Mouse (Mus musculus) myocyte (in vitro differentiated cells): ENCODE results near the gene Thegl. TPM values are rescaled to one million over a fixed set of nuclear protein-coding genes. Genes with fewer than 3 reads are reported as not detected.

Source experiments
- H3K27me3 ChIP-seq: one replicate; pipeline ENCODE4 v1.6.1; 2011; ENCODE audit not compliant: control insufficient read depth, insufficient read depth, insufficient read length
- H3K36me3 ChIP-seq: one replicate; pipeline ENCODE4 v1.6.1; 2011; ENCODE audit not compliant: control insufficient read depth, insufficient read depth
- H3K4me2 ChIP-seq: one replicate; pipeline ENCODE4 v1.6.1; 2011; ENCODE audit warnings: low read depth, control low read depth
- H3K4me3 ChIP-seq: one replicate; pipeline ENCODE4 v1.5.1; 2011; ENCODE audit warnings: mild to moderate bottlenecking, control low read depth, moderate library complexity
- H3K79me2 ChIP-seq: one replicate; pipeline ENCODE4 v1.6.1; 2011; ENCODE audit not compliant: control insufficient read depth, insufficient read depth
- H3ac ChIP-seq: one replicate; pipeline ENCODE4 v1.6.1; 2011; ENCODE audit not compliant: control insufficient read depth, insufficient read length
- CEBPB ChIP-seq: IDR thresholded peaks from 2 replicates; pipeline ENCODE4 v1.6.1; 2011; ENCODE audit warnings: mild to moderate bottlenecking, moderate library complexity; ENCODE audit not compliant: poor library complexity, insufficient read depth, severe bottlenecking
- E2F4 ChIP-seq: IDR thresholded peaks from one replicate; pipeline ENCODE4 v1.6.1; 2011; ENCODE audit warnings: mild to moderate bottlenecking, control low read depth, moderate library complexity; ENCODE audit not compliant: insufficient read depth
- MAX ChIP-seq: IDR thresholded peaks from one replicate; pipeline ENCODE4 v1.6.1; 2011; ENCODE audit warnings: low read depth, mild to moderate bottlenecking, control low read depth
- MYOD1 ChIP-seq, 3 experiments: IDR thresholded peaks; one replicate each; pipeline ENCODE4 v1.6.1; 2011; ENCODE audit warnings: control low read depth in 2 of 3, low read depth in 2 of 3, mild to moderate bottlenecking in 2 of 3, moderate library complexity in 1 of 3; ENCODE audit not compliant: insufficient read length in 2 of 3, control insufficient read depth in 1 of 3
- MYOG ChIP-seq, 3 experiments: IDR thresholded peaks; one replicate each; pipeline ENCODE4 v1.6.1; 2011; ENCODE audit warnings: control low read depth in 2 of 3, low read depth in 2 of 3, mild to moderate bottlenecking in 2 of 3; ENCODE audit not compliant: insufficient read length in 2 of 3, control insufficient read depth in 1 of 3, insufficient read depth in 1 of 3
- POLR2A ChIP-seq: IDR thresholded peaks from one replicate; pipeline ENCODE4 v1.6.1; 2011; ENCODE audit warnings: low read depth, mild to moderate bottlenecking, control low read depth, moderate library complexity; ENCODE audit not compliant: insufficient read length
- POLR2AphosphoS2 ChIP-seq: IDR thresholded peaks from one replicate; pipeline ENCODE4 v1.6.1; 2011; ENCODE audit warnings: low read depth, control low read depth; ENCODE audit not compliant: insufficient read length
- REST ChIP-seq: IDR thresholded peaks from one replicate; pipeline ENCODE4 v1.6.1; 2011; ENCODE audit warnings: mild to moderate bottlenecking, control low read depth, moderate library complexity; ENCODE audit not compliant: insufficient read depth, insufficient read length
- SRF ChIP-seq: IDR thresholded peaks from one replicate; pipeline ENCODE4 v1.6.1; 2011; ENCODE audit warnings: low read depth; ENCODE audit not compliant: control insufficient read depth, insufficient read length
- TCF12 ChIP-seq: IDR thresholded peaks from one replicate; pipeline ENCODE4 v1.6.1; 2011; ENCODE audit warnings: mild to moderate bottlenecking, control low read depth; ENCODE audit not compliant: poor library complexity, insufficient read depth, severe bottlenecking
- TCF3 ChIP-seq: IDR thresholded peaks from one replicate; pipeline ENCODE4 v1.6.1; 2011; ENCODE audit warnings: low read depth, control low read depth; ENCODE audit not compliant: insufficient read length
- USF1 ChIP-seq: IDR thresholded peaks from one replicate; pipeline ENCODE4 v1.6.1; 2011; ENCODE audit warnings: low read depth, mild to moderate bottlenecking, control low read depth, moderate library complexity
- polyA plus RNA-seq: library from polyadenylated mRNA; unstranded; fragments of >200 nt; fragmentation: generic; extraction: Trizol; gene quantifications from one replicate; pipeline ENCODE4 v1.2.1, GENCODE M21; 2012; ENCODE audit warnings: missing spikeins

Gene Thegl
- polyA plus RNA-seq, 1 experiment, result not detected

- Histone ChIP-seq H3ac (no peak overlapping the region), H3K4me2 (no peak overlapping the region), H3K27me3 (peaks cover 3% of the 10 kb centered on the region), H3K36me3 (no peaks in the 10 kb centered on the region), H3K4me3 (no peak overlapping the region), H3K79me2 (no peaks in the 10 kb centered on the region)
- TF ChIP-seq SRF, result no peak
- no peak for TF ChIP-seq USF1
- no peak for TF ChIP-seq E2F4
- TF ChIP-seq MYOG (IDR thresholded peaks at IDR 0.05; ENCODE audit: control insufficient read depth in 1 of 3, insufficient read depth in 1 of 3, insufficient read length in 2 of 3, low read depth in 2 of 3), result no peak
- no peak for TF ChIP-seq REST
- no peak for TF ChIP-seq MYOD1 (IDR thresholded peaks at IDR 0.05; ENCODE audit: control insufficient read depth in 1 of 3, insufficient read length in 2 of 3, low read depth in 2 of 3)
- no peak for TF ChIP-seq POLR2A
- TF ChIP-seq CEBPB, result no peak
- TF ChIP-seq MAX, result no peak
- TF ChIP-seq TCF12, result no peak
- no peak for TF ChIP-seq POLR2AphosphoS2
- no peak for TF ChIP-seq TCF3
These were observed 45.7 kb downstream of the Thegl start for GRCm38 (mm10) chr5:77061372-77062038.

- Histone ChIP-seq H3K36me3 (no peaks in the 10 kb centered on the region), H3K4me3 (no peak overlapping the region), H3K27me3 (peaks cover 3% of the 10 kb centered on the region), H3ac (no peak overlapping the region), H3K4me2 (no peak overlapping the region), H3K79me2 (no peaks in the 10 kb centered on the region)
- TF ChIP-seq REST (no peak), MYOD1 (IDR thresholded peaks at IDR 0.05; ENCODE audit: control insufficient read depth in 1 of 3, insufficient read length in 2 of 3, low read depth in 2 of 3) (no peak), USF1 (no peak), CEBPB (no peak), SRF (no peak), POLR2A (no peak), TCF12 (no peak), MYOG (IDR thresholded peaks at IDR 0.05; ENCODE audit: control insufficient read depth in 1 of 3, insufficient read depth in 1 of 3, insufficient read length in 2 of 3, low read depth in 2 of 3) (no peak), MAX (no peak), POLR2AphosphoS2 (no peak), TCF3 (no peak), E2F4 (no peak)
These were observed 51.5 kb downstream of the Thegl start for GRCm38 (mm10) chr5:77067321-77067720.

- Histone ChIP-seq H3K79me2 (no peaks in the 10 kb centered on the region), H3K36me3 (no peaks in the 10 kb centered on the region), H3K27me3 (no peaks in the 10 kb centered on the region), H3ac (no peak overlapping the region), H3K4me2 (no peak overlapping the region), H3K4me3 (no peak overlapping the region)
- no peak for TF ChIP-seq E2F4
- TF ChIP-seq SRF, result no peak
- TF ChIP-seq POLR2A, result no peak
- TF ChIP-seq TCF12, result no peak
- no peak for TF ChIP-seq TCF3
- no peak for TF ChIP-seq POLR2AphosphoS2
- no peak for TF ChIP-seq MYOG (IDR thresholded peaks at IDR 0.05; ENCODE audit: control insufficient read depth in 1 of 3, insufficient read depth in 1 of 3, insufficient read length in 2 of 3, low read depth in 2 of 3)
- no peak for TF ChIP-seq MYOD1 (IDR thresholded peaks at IDR 0.05; ENCODE audit: control insufficient read depth in 1 of 3, insufficient read length in 2 of 3, low read depth in 2 of 3)
- TF ChIP-seq REST, result no peak
- no peak for TF ChIP-seq USF1
- TF ChIP-seq CEBPB, result no peak
- TF ChIP-seq MAX, result no peak
These were observed 55.2 kb downstream of the Thegl start for GRCm38 (mm10) chr5:77070987-77071386.

- H3ac ChIP-seq, result no peak overlapping the region
- H3K4me3 ChIP-seq, result no peak overlapping the region
- no peaks in the 10 kb centered on the region for H3K27me3 ChIP-seq
- no peaks in the 10 kb centered on the region for H3K79me2 ChIP-seq
- H3K4me2 ChIP-seq, result no peak overlapping the region
- H3K36me3 ChIP-seq, result no peaks in the 10 kb centered on the region
- TF ChIP-seq USF1 (no peak), E2F4 (no peak)
These were observed 55.8 kb downstream of the Thegl start for GRCm38 (mm10) chr5:77071626-77072025.

- TF ChIP-seq MYOG (IDR thresholded peaks at IDR 0.05; ENCODE audit: control insufficient read depth in 1 of 3, insufficient read depth in 1 of 3, insufficient read length in 2 of 3, low read depth in 2 of 3) (no peak), SRF (no peak), POLR2AphosphoS2 (no peak), TCF12 (no peak), USF1 (no peak), CEBPB (no peak), E2F4 (no peak), MAX (no peak), TCF3 (no peak), MYOD1 (IDR thresholded peaks at IDR 0.05; ENCODE audit: control insufficient read depth in 1 of 3, insufficient read length in 2 of 3, low read depth in 2 of 3) (no peak), REST (no peak)
- no peaks in the 10 kb centered on the region for H3K36me3 ChIP-seq
- H3ac ChIP-seq, result no peak overlapping the region
- no peak overlapping the region for H3K4me3 ChIP-seq
- no peak overlapping the region for H3K4me2 ChIP-seq
- no peaks in the 10 kb centered on the region for H3K27me3 ChIP-seq
- H3K79me2 ChIP-seq, result no peaks in the 10 kb centered on the region
These were observed 58.0 kb downstream of the Thegl start for GRCm38 (mm10) chr5:77073794-77074193.
